Mouse (Mus musculus): ENCODE measurements at regions not wholly inside any gene's neighbourhood (a gene's known extent, or its start where the extent isn't known, plus 50 kb on each side); places are given as distances from the start of the nearest gene placed in this dataset.

DNA sequence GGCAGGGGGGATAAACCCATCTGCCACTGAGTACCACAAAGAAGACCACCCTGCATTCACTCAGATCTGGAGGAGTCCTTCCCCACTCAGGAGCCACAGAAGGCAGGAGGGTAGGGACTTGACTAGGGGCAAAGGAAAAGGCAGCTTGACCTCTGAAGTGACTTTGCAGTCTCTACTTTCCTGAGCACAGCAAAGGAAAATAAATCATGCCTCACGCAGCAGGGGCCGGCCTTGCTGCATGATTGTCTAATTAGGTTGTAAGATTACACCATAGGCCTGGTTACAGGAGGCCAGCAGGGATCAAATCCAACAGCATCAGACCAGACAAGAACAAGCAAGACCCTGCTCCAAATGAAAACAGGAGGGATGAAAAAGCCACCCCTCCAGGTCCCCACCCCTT lies 180.0 kb downstream of the Gm12728 start:
- DNase-seq (ENCODE audit: low read depth), result no peak

DNA sequence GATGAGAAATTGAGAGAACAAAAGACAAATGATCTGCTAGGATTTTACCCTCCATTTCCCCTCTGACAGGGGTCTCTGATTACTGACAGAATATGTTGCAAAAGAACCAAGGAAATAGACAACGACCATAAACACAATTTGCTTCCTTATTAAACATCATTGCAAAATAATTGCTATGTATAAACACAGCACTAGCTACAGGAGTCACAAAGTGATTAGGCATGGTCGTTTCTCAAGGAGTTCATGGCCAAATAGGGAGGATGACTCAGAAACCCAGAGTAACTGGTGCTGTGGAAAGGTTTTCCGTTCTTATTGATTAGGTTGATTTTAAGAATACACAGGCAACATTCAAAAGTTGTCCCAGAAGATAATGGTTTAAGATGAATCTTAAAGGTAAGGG lies 180.4 kb downstream of the Gm12728 start:
- no peak for DNase-seq (ENCODE audit: low read depth)

GRCm38 (mm10) chr4:105972736-105973135 lies 183.1 kb downstream of the Gm12728 start:
- DNase-seq (ENCODE audit: low read depth), result no peak

- DNase-seq (ENCODE audit: low read depth), result peak; percentile 45
These were observed 184.2 kb downstream of the Gm12728 start for GRCm38 (mm10) chr4:105973769-105974397.

GRCm38 (mm10) chr4:105974948-105975347 lies 185.3 kb downstream of the Gm12728 start:
- no peak for DNase-seq (ENCODE audit: low read depth)

DNA sequence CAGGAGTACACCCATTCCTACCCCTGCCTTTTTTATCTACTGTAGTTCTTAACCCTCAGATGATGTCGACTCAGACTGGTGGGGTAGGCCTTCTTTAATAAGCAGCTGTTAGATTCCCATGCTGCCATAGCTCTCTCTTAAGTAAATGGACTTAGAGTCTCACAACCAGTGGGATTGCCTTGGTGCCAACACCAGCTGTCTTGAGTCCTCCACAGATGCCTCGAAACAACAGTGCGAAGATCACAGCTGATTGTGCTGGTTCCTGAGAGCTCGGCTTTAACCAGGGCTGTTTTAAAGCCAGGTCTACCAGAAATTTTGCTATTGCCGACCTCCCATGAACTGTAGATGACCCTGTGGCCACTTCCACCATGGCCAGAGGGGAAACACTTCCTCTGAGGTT lies 189.4 kb downstream of the Gm12728 start:
- DNase-seq (ENCODE audit: low read depth), result no peak

DNA sequence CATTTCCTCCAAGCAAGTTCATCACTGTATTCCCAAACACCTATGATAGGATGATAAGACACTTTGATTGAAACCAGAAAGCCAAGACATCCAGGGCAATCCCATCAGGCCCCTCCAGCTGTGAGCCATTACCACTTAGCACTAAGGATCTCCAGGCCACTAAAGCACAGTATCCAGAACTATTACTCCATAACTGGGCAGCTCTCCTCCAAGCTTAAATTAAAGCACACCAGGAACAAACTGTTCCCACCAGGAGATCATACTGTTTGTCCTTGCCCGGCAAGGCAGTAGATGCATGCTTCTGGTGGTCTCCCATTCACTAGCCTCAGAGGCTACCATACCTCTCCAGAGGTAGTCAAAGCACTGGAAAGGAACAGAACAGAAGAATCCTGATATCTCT lies 193.3 kb downstream of the Gm12728 start:
- no peak for DNase-seq (ENCODE audit: low read depth)

DNA sequence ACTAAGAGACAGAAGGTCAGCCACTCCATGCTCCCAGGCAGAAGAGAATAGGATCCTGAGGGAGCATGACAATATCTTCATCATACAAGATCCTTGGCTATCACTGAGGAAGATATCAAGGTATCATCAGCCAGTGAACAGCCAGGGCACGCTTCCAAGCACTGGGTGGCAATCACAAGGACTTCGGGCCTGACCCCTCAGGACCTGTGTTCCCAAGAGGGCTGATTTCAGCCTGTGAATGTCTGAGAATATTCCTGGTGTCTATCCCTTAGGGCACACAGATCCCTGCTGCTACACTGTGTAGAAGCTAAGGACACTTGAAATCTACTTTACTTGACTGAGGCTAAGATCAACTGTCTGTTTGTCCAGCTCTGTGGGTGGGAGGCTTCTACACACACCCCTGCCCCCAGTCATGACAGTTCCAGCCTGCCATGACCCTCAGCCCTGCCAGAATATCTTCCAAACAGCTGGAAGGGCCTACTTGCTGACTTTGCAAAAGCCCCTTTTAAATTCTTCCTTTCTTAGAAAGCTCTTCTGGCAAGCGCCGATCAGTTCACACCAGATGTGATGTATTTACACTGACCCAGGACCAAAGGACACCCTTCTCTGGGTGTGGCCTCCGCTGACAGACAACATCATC lies 198.4 kb downstream of the Gm12728 start:
- no peak for DNase-seq (ENCODE audit: low read depth)

DNA sequence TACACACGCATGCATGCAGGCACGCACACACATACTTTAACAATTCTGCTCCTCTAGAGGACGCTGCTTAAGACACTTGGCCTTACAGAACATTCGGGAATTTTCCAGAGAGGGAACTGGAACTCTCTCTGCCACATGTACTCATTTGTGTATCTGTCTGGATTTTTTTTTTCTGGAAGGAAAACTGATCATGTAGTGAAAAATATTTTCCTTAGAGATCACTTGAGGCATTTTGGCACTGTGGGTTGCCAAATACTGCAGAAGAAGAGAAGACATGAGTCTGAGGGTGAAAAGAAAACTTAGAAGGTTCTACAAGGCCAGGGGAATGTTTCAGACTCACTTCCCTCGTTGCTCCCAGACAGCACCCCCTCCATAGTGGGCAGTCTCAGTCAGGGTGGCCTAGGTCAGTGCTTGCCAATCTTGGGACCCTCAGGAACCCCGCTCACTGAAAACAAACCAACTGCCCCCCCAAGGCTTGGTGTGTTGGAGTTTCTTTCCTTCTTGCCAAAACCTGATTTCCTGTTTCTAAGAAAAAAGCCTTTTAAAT lies 203.0 kb downstream of the Gm12728 start:
- no peak for DNase-seq (ENCODE audit: low read depth)

DNA sequence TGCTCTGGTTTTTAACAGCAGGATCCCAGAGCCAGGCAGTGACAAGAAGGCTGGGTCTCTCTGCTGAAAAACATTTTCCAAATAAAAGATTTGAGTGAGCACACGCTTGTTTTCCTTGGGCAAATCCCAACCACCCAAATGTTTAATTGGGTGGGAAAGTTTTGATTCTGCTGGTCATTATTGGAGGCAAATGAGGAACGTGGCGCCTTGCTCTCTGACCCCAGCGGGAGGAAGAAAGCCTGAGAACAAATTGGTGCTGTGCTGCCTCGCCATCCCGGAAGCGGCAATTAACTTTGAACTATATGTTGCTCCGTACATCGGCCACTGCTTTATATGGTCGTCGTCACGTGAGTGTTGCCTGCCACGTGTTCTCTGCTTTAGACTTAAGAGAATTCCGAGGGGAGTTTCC lies 204.7 kb downstream of the Gm12728 start:
- no peak for DNase-seq (ENCODE audit: low read depth)

DNA sequence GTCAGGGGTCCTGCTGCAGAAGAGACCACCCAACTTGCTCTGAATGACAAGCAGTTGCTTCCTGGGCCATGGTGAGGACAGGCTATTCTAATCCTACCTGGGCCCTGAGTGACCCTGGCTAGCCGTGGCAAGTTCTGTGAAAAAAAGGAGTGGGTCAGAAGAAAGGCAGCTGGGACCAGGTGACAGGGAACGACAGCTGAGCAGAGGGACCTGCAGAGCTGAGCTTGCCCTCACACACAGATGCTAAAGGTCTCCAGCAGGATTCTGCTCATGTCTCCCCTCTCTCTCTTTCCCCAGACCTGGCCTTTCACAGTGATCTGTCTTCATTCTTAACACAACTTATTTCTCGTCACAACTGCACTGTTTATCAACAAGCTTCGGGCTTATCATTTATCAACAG lies 206.4 kb downstream of the Gm12728 start:
- DNase-seq (ENCODE audit: low read depth), result no peak

DNA sequence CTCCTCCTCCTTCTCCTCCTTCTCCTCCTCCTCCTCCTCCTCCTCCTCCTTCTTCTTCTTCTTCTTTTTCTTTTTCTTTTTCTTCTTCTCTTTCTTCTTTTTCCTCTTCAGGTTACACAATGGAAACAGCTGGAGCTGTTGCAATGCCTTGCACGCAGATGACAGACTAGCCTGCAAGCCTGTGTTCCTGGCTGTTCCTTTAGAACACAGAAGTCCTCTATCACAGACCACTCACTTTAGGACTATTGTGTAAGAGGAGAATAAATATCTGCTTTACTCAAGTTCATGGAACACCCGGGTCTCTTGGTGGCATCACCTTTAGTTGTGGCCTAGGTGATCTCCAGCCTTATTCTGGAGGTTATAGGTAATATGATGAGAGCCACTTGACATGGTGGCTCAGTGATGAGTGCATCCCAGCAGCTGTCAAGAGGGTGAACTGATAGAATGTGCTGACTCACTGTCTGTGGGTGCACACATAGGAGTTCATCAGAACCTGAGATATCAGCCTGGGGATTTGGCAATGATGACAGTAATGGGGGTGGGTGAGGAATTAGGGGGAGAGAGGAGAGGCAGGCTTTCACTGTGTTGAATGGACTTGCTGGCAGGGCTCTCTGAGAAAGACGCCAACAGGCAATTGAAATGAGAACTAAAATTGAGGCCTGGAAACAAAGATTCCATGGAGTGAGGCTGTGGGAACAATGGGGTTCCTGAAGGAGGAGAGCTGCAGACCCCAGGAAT lies 207.4 kb downstream of the Gm12728 start:
- DNase-seq (ENCODE audit: low read depth), result no peak

GRCm38 (mm10) chr4:106002516-106002915 lies 212.8 kb downstream of the Gm12728 start:
- DNase-seq (ENCODE audit: low read depth), result no peak

GRCm38 (mm10) chr4:106005936-106006335 lies 216.3 kb downstream of the Gm12728 start:
- no peak for DNase-seq (ENCODE audit: low read depth)

- no peak for DNase-seq (ENCODE audit: low read depth)
These were observed 217.9 kb downstream of the Gm12728 start for GRCm38 (mm10) chr4:106007334-106008190.

GRCm38 (mm10) chr4:106017065-106017646 lies 227.5 kb downstream of the Gm12728 start:
- DNase-seq (ENCODE audit: low read depth), result no peak

DNA sequence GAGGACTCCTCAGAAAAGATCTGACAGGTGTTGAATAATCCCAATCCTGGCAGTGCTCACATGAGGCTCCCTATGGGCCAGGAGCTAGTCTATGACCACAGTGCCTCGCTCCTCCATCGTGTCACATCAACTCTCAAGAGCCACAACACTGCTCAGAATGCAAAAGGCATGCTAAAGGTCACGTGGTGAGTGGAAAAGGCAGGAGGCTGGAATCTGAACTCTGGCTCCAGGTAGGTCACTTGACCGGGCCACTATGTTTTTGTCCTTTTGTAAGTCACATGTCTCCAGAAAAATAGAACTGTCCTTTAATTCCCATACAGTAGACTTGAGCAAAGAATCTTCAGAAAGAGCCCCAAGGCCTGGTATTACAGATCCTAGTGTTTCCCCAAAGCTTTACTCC lies 229.3 kb downstream of the Gm12728 start:
- no peak for DNase-seq (ENCODE audit: low read depth)

- no peak for DNase-seq (ENCODE audit: low read depth)
These were observed 230.7 kb downstream of the Gm12728 start for GRCm38 (mm10) chr4:106020338-106020737.

GRCm38 (mm10) chr4:106024591-106024990 lies 234.9 kb downstream of the Gm12728 start:
- DNase-seq (ENCODE audit: low read depth), result no peak

- no peak for DNase-seq (ENCODE audit: low read depth)
These were observed 236.4 kb downstream of the Gm12728 start for GRCm38 (mm10) chr4:106025966-106026637.

GRCm38 (mm10) chr4:106040376-106040775 lies 250.7 kb downstream of the Gm12728 start:
- DNase-seq (ENCODE audit: low read depth), result no peak
